ENCODE assay signal across 8 mouse cellular contexts in the genomic region with DNA sequence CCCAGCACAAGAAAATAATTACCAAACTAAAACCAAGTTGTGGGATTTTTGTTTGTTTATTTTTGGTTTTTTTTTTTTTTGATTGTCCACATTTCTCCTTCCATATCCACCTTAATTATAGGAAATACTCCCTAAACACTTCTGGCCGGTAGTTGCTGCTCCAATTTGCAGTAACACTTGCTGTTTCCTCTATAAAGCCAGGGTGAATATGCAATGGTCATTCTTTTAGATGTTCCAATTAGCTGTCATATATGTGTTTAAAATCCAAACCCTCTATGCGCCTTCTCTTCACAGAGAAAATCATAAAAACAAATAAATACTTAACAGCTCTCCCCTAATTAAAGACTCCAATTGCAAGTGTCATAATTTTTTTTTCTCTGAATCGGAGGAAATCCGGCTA. TPM values are rescaled to one million over a fixed set of nuclear protein-coding genes. Genes with fewer than 3 reads are reported as not detected.
DNase-seq lines count a peak whose midpoint lies in the region; ATAC-seq lines count a peak whose summit lies in the region.

No protein-coding gene starts in this region.

- intact Hi-C loops in heart, postnatal 14 days (cut with DNase I), result loop anchor here (10.0 kb wide), 1 partner anchor 330 kb away; the partner anchor contains the start of gene Rtn4

- ATAC-seq in heart, embryonic 14.5 days (ENCODE audit: insufficient number of reproducible peaks, insufficient read depth, low FRiP score, low read depth), result no peak

- no peak overlapping the region; a peak in 1 of 4 replicates for H3K27ac ChIP-seq in heart, embryonic 14.5 days (replicated peaks in 1 of 2; ENCODE audit: control insufficient read depth in 1 of 2, insufficient read depth in 1 of 2, low read depth in 2 of 2, low read length in 2 of 2)
- H3K27ac ChIP-seq in macrophage, result no peak overlapping the region

- WGBS in heart, embryonic 14.5 days, result 7% methylated on average over 4 of the region's 4 CpGs
- WGBS in macrophage (ENCODE audit: missing documents), result 7% methylated on average over 4 of the region's 4 CpGs

- peaks cover 0 to 3% of the 10 kb centered on the region in 2 experiments; a peak in 2 of 4 replicates for H3K4me1 ChIP-seq in heart, embryonic 14.5 days (ENCODE audit: control insufficient read depth in 2 of 2, insufficient read depth in 2 of 2, low read length in 2 of 2)

- H3K4me3 ChIP-seq in heart, embryonic 14.5 days (ENCODE audit: control insufficient read depth in 1 of 2, insufficient read depth in 1 of 2, low read depth in 1 of 2, low read length in 2 of 2), result peak overlapping the region; percentile 55 to 67
- peak overlapping the region; percentile 54 for H3K4me3 ChIP-seq in macrophage (ENCODE audit: inconsistent target)

- H3K36me3 ChIP-seq in heart, embryonic 14.5 days (ENCODE audit: control insufficient read depth, insufficient read depth, low read length), result no peaks in the 10 kb centered on the region
- no peaks in the 10 kb centered on the region for H3K36me3 ChIP-seq in macrophage (ENCODE audit: inconsistent target)

- no peaks in the 10 kb centered on the region for H3K9me3 ChIP-seq in heart, embryonic 14.5 days (ENCODE audit: control insufficient read depth, low read length)

- H3K79me2 ChIP-seq in macrophage (ENCODE audit: inconsistent target), result no peaks in the 10 kb centered on the region

- peaks cover 5% of the 10 kb centered on the region for H3K27me3 ChIP-seq in heart, embryonic 14.5 days (ENCODE audit: control insufficient read depth, insufficient read depth, low read length)

- DNase-seq in heart, postnatal 14 days, result no peak
- DNase-seq in Muller cell, postnatal 12 days (ENCODE audit: inconsistent ontology term), result peak; percentile 33
- peak; percentile 3 for DNase-seq in gonadal fat pad, adult 2 months (ENCODE audit: low read depth)
- DNase-seq in layer of hippocampus, adult 9-11 months, result no peak
- no peak for DNase-seq in ovary, postnatal 36 days (ENCODE audit: low spot score)
- no peak for DNase-seq in natural killer cell, adult 2 months (ENCODE audit: low spot score in 2 of 2)

- H3K9ac ChIP-seq in heart, embryonic 14.5 days (ENCODE audit: low read length), result peak overlapping the region; percentile 76

- peak overlapping the region; percentile 98 for H3K4me2 ChIP-seq in heart, embryonic 14.5 days (ENCODE audit: low read length)

RNA-seq across cellular contexts. Expression of gene Eml6, which starts 0.7 kb away (rescaled TPM):
- polyA plus RNA-seq in heart, embryonic 14.5 days (2014; fragmentation: Nextera tagmentation; extraction: Ambion mirVana), result 0.84 and 1.3 TPM in 2 replicates
- total RNA-seq in heart, postnatal 14 days (2021), result 1 to 10 TPM; 1.8 to 2.2 TPM
- polyA plus RNA-seq in gonadal fat pad, adult 2 months (2012; rRNA removed), result 4.1 and 4.7 TPM in 2 replicates
- 10 to 100 TPM in 4 of 26 experiments, 1 to 10 TPM in 22; 2.0 to 14.0 (median 8.1) TPM for total RNA-seq in macrophage (2018; cell fraction: chromatin; rRNA removed)
- 1 to 10 TPM in 20 of 26 experiments, under 1 TPM in 6; 0.72 to 1.8 (median 1.2) TPM for total RNA-seq in macrophage (2018; cell fraction: cytosol; rRNA removed)
- 1 to 10 TPM; 2.0 to 5.9 (median 4.0) TPM for total RNA-seq in macrophage (2018; cell fraction: nucleus; rRNA removed)
- 0.58 to 1.0 TPM (median 0.87 TPM) in 3 replicates for polyA plus RNA-seq in macrophage (2018)

Comparison
In these comparisons a context has a peak if more than half of its experiments do, and no peak if none do; other contexts are left out.
1. DNase-seq: peak in Muller cell, postnatal 12 days (single experiment) and gonadal fat pad, adult 2 months (single experiment); none in heart, postnatal 14 days (0 of 2), layer of hippocampus, adult 9-11 months (single experiment), ovary, postnatal 36 days (single experiment) and natural killer cell, adult 2 months (0 of 2).